Mouse (Mus musculus) liver, embryonic 13.5 days (tissue): Measurements from ENCODE around the gene A430078G23Rik. TPM values are rescaled to one million over a fixed set of nuclear protein-coding genes. Genes with fewer than 3 reads are reported as not detected.

Experiments
- ATAC-seq: fragments of 200-750 bp; cut with Nextera tagmentation; 2 replicates; pipeline ENCODE4 v1.8.0; 2017; ENCODE audit warnings: low read depth, mild to moderate bottlenecking, moderate number of reproducible peaks, moderate library complexity
- DNase-seq: peaks from one replicate; pipeline ENCODE4 v3.0.0; 2022
- H3K27ac ChIP-seq: fragments of 300-500 bp; sonication (generic); 2 replicates; pipeline ENCODE4 v1.5.1; 2015; ENCODE audit warnings: moderate library complexity, mild to moderate bottlenecking, inconsistent platforms
- H3K27me3 ChIP-seq: fragments of 300-500 bp; sonication (generic); 2 replicates; pipeline ENCODE4 v1.6.1; 2015; ENCODE audit warnings: mild to moderate bottlenecking, inconsistent platforms
- H3K36me3 ChIP-seq: fragments of 300-500 bp; sonication (generic); 2 replicates; pipeline ENCODE4 v1.6.1; 2015; ENCODE audit warnings: mild to moderate bottlenecking, inconsistent platforms
- H3K4me1 ChIP-seq: fragments of 300-500 bp; sonication (generic); replicated peaks from 2 replicates; pipeline ENCODE4 v1.6.1; 2015; ENCODE audit warnings: inconsistent platforms
- H3K4me2 ChIP-seq: fragments of 300-500 bp; sonication (generic); 2 replicates; pipeline ENCODE4 v1.6.1; 2015; ENCODE audit warnings: inconsistent platforms, mild to moderate bottlenecking, moderate library complexity
- H3K4me3 ChIP-seq: fragments of 300-500 bp; sonication (generic); replicated peaks from 2 replicates; pipeline ENCODE4 v1.5.1; 2015; ENCODE audit warnings: mild to moderate bottlenecking, inconsistent platforms
- H3K9ac ChIP-seq: fragments of 300-500 bp; sonication (generic); 2 replicates; pipeline ENCODE4 v1.6.1; 2015; ENCODE audit warnings: mild to moderate bottlenecking, inconsistent platforms
- H3K9me3 ChIP-seq: fragments of 300-500 bp; sonication (generic); replicated peaks from 2 replicates; pipeline ENCODE4 v1.6.1; 2016; ENCODE audit warnings: inconsistent platforms
- WGBS: fragments of 180-500 bp; shearing (Covaris S2); methylation state at CpG from one replicate; pipeline ENCODE4 v1.1.7; 2015; ENCODE audit not compliant: insufficient replicate concordance; 5-methylcytosine and 5-hydroxymethylcytosine counted together
- polyA plus RNA-seq: library from polyadenylated mRNA; unstranded; fragments of >200 nt; fragmentation: Nextera tagmentation; extraction: Ambion mirVana; gene quantifications from 2 replicates; pipeline ENCODE4 v1.2.1, GENCODE M21; 2015

The A430078G23Rik gene
- polyA plus RNA-seq, 1 experiment from 2014 or later = 0.62 TPM

DNA sequence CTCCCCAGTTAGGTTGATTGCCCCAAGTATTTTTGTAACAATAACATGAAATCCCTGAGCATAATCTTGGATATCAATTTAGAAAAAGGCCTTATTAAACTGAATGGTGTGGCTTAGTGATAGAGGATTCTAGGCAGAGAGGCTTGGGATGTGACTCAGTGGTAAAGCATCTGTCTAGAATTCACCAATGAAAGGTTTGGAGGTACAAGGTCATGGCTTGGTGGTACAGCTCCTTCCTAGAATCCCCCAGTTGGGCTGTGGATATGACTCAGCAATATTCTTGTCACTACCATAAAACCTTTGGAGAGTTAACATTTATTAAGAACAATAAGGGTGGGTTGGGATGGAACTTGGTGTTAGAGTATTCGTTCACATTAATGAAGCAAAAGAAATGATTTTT, 59.6 kb downstream of the A430078G23Rik start:
- no peaks in the 10 kb centered on the region for H3K9me3 ChIP-seq
- ATAC-seq (no peak), DNase-seq (no peak)
- H3K27ac ChIP-seq = peak overlapping the region; percentile 37; the same call in 1 of the 2 replicates
- H3K4me2 ChIP-seq = no peak overlapping the region
- no peaks in the 10 kb centered on the region for H3K27me3 ChIP-seq
- WGBS = 71% methylated on average over 1 of the region's 1 CpGs
- H3K4me1 ChIP-seq = peaks cover 94% of the 10 kb centered on the region
- no peak overlapping the region for H3K9ac ChIP-seq
- no peaks in the 10 kb centered on the region for H3K36me3 ChIP-seq
- H3K4me3 ChIP-seq = no peak overlapping the region

- Histone ChIP-seq H3K9me3 (no peaks in the 10 kb centered on the region), H3K4me3 (no peak overlapping the region), H3K9ac (no peak overlapping the region), H3K4me1 (peaks cover 90% of the 10 kb centered on the region), H3K27ac (no peak overlapping the region), H3K4me2 (no peak overlapping the region), H3K27me3 (no peaks in the 10 kb centered on the region), H3K36me3 (no peaks in the 10 kb centered on the region)
- ATAC-seq (no peak), DNase-seq (no peak)
- WGBS = 74% methylated on average over 6 of the region's 6 CpGs
Measured at GRCm38 (mm10) chr8:3414639-3415190, 61.5 kb downstream of the A430078G23Rik start.

GRCm38 (mm10) chr8:3415259-3415658, 62.0 kb downstream of the A430078G23Rik start:
- 0 out of 2 replicates have a peak, but pooled peaks cover under 1% of the 10 kb centered on the region for H3K36me3 ChIP-seq
- ATAC-seq (no peak), DNase-seq (no peak)
- H3K9me3 ChIP-seq = no peaks in the 10 kb centered on the region
- H3K9ac ChIP-seq = no peak overlapping the region
- no peak overlapping the region for H3K27ac ChIP-seq
- no peak overlapping the region for H3K4me3 ChIP-seq
- H3K27me3 ChIP-seq = no peaks in the 10 kb centered on the region
- WGBS = 40% methylated on average over 4 of the region's 4 CpGs
- no peak overlapping the region for H3K4me2 ChIP-seq
- H3K4me1 ChIP-seq = peaks cover 86% of the 10 kb centered on the region

DNA sequence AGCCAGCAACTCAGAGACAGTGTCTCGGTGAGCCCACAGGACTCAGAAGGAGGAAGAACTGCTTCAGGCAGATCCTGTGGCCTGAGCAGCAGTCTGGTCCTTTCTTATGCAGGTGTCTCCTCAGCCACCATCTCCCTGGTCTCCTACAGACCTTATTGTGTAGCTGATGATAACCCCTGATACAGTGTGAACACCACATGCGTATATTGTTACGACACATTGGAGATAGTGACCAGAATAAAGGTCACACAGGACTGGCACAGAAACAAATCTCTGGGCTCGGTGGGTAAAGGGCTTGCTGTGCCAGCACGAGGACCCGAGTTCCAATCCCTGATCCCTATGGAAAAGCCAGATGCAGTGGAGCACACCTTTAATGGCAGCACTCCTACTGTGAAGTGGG, 62.4 kb downstream of the A430078G23Rik start:
- H3K4me1 ChIP-seq = peaks cover 83% of the 10 kb centered on the region
- no peak overlapping the region for H3K9ac ChIP-seq
- H3K9me3 ChIP-seq = no peaks in the 10 kb centered on the region
- H3K4me2 ChIP-seq = no peak overlapping the region
- no peaks in the 10 kb centered on the region for H3K27me3 ChIP-seq
- H3K4me3 ChIP-seq = no peak overlapping the region
- no peak overlapping the region for H3K27ac ChIP-seq
- WGBS = 67% methylated on average over 6 of the region's 6 CpGs
- 0 out of 2 replicates have a peak, but pooled peaks cover 2% of the 10 kb centered on the region for H3K36me3 ChIP-seq
- DNase-seq (no peak), ATAC-seq (no peak)

DNA sequence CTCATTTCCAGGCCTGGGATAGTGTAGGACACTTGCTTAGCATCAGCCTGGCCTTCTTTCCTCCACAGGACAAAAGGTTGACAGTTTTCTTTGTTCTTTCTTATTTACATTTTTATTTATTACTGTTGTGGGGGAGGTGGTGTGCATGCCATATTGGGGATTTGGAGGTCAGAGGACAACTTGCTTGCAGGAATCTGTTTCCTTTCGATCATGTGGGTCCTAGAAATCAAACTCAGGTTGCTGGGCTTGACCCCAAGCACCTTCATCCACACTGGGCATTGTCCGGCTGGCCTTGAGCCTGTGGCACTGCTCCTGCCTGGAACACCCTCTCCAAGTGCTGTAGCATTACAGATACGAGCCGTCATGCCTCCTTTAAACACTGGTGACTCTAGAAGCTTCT, 63.6 kb downstream of the A430078G23Rik start:
- Histone ChIP-seq H3K27ac (peak overlapping the region; percentile 12; the same call in 1 of the 2 replicates), H3K36me3 (0 out of 2 replicates have a peak, but pooled peaks cover 2% of the 10 kb centered on the region), H3K27me3 (no peaks in the 10 kb centered on the region), H3K4me1 (peaks cover 75% of the 10 kb centered on the region), H3K9ac (no peak overlapping the region), H3K4me3 (no peak overlapping the region), H3K9me3 (no peaks in the 10 kb centered on the region), H3K4me2 (no peak overlapping the region)
- no peak for DNase-seq
- ATAC-seq = no peak
- WGBS = 54% methylated on average over 4 of the region's 4 CpGs

DNA sequence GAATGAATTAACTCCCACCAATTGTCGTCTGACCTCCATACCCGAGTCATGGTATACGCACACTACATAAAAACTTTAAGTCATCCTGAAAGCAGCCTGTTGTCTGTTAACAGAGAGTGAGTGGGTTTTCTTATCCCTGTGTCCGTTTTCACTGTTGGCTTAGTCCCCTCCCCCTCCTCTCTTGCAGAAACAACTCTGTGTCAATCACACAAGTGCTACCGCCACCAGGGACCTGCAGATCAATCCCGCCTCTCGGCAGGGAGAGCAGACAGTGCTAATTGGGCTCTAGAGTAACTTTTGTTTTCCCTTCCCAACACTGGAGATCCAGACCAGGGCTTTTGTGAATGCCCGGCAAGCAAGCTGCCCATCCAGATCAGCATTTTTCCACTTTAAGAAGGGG, 64.2 kb downstream of the A430078G23Rik start:
- no peak overlapping the region for H3K4me3 ChIP-seq
- WGBS = 25% methylated on average over 8 of the region's 8 CpGs
- H3K36me3 ChIP-seq = 0 out of 2 replicates have a peak, but pooled peaks cover 2% of the 10 kb centered on the region
- no peaks in the 10 kb centered on the region for H3K27me3 ChIP-seq
- 0 out of 2 replicates have a peak overlapping the region, but pooled peaks have one; percentile 6 for H3K4me2 ChIP-seq
- DNase-seq (no peak), ATAC-seq (peak; percentile 18; the same call in 1 of the 2 replicates)
- H3K9me3 ChIP-seq = no peaks in the 10 kb centered on the region
- H3K9ac ChIP-seq = no peak overlapping the region
- H3K27ac ChIP-seq = peak overlapping the region; percentile 12; the same call in 1 of the 2 replicates
- peaks cover 71% of the 10 kb centered on the region for H3K4me1 ChIP-seq

DNA sequence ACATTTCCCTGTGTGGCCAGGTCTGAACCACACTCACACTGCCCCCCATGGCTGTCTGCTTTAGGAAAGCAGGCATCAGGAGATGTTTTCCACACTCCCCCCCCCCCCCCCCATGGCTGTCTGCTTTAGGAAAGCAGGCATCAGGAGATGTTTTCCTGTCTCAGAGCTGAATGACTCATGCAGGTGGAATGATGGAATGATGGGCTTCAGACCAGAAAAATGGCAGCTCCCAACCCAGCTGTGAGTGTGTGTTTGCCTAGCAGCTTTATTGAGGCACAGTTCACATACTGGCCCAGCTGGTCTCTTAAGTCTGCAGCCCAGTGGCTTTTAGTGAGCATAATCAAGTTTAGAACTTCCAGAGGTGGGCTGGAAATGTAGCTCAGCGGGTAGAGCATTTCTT, 64.9 kb downstream of the A430078G23Rik start:
- Histone ChIP-seq H3K9me3 (no peaks in the 10 kb centered on the region), H3K27me3 (no peaks in the 10 kb centered on the region), H3K27ac (peak overlapping the region; percentile 12; the same call in 1 of the 2 replicates), H3K4me1 (peaks cover 65% of the 10 kb centered on the region), H3K9ac (no peak overlapping the region), H3K4me2 (no peak overlapping the region), H3K4me3 (no peak overlapping the region), H3K36me3 (0 out of 2 replicates have a peak, but pooled peaks cover 2% of the 10 kb centered on the region)
- 67% methylated on average over 1 of the region's 1 CpGs for WGBS
- ATAC-seq (no peak), DNase-seq (no peak)

GRCm38 (mm10) chr8:3420105-3420706, 67.0 kb downstream of the A430078G23Rik start:
- Histone ChIP-seq H3K4me1 (peaks cover 44% of the 10 kb centered on the region), H3K9ac (no peak overlapping the region), H3K36me3 (0 out of 2 replicates have a peak, but pooled peaks cover 2% of the 10 kb centered on the region), H3K27ac (no peak overlapping the region), H3K27me3 (no peaks in the 10 kb centered on the region), H3K9me3 (no peaks in the 10 kb centered on the region), H3K4me2 (no peak overlapping the region), H3K4me3 (no peak overlapping the region)
- WGBS = 77% methylated on average over 10 of the region's 10 CpGs
- no peak for ATAC-seq
- DNase-seq = no peak

DNA sequence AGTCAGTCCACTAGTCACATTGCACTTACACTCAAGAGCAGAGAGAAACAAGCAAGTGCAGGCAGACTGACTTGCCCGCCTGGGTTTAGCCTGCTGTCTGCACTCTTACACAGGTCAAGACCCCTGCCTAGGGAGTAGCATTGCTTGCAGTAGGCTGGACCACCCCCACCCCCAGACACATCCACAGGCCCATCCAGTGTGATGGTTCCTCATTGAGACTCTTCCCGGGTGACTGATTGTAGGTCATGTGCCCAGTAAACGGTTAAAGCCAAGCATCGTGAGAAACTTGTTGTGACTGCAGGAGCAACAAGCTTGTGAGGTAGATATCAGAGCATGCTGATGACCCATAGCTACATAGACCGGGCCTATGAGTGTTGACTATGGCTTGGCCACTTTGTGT, 68.3 kb downstream of the A430078G23Rik start:
- Histone ChIP-seq H3K27ac (no peak overlapping the region), H3K4me1 (peaks cover 35% of the 10 kb centered on the region), H3K4me3 (no peak overlapping the region), H3K36me3 (0 out of 2 replicates have a peak, but pooled peaks cover 2% of the 10 kb centered on the region), H3K9me3 (no peaks in the 10 kb centered on the region), H3K9ac (no peak overlapping the region), H3K4me2 (no peak overlapping the region), H3K27me3 (no peaks in the 10 kb centered on the region)
- DNase-seq = no peak
- WGBS = 76% methylated on average over 5 of the region's 5 CpGs
- ATAC-seq = no peak

GRCm38 (mm10) chr8:3425217-3425616, 72.0 kb downstream of the A430078G23Rik start:
- Histone ChIP-seq H3K4me3 (no peak overlapping the region), H3K4me1 (peaks cover 10% of the 10 kb centered on the region; the same call in 1 of the 2 replicates), H3K9me3 (no peaks in the 10 kb centered on the region), H3K27me3 (no peaks in the 10 kb centered on the region), H3K27ac (no peak overlapping the region), H3K9ac (no peak overlapping the region), H3K36me3 (peaks cover 22% of the 10 kb centered on the region), H3K4me2 (no peak overlapping the region)
- ATAC-seq = no peak
- 76% methylated on average over 5 of the region's 5 CpGs for WGBS
- DNase-seq = no peak

DNA sequence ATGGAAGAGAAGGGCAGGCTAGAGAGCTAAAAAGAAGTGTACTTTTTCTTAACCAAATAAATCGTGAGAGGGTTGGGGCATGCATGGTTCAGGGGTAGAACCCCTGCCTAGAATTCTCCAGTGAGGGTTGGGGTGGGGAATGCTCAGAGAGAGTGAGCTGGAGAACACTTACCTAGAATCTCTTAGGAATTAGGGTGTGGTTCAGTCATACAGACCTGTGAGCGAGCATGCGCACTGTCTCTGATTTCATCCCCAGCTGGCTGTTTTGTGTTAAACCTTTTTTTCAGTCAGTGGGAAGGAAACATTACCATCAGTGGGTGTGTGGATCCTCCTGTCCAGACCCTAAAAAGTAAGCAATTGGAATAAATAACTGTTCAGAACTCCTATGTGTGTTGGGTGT, 73.0 kb downstream of the A430078G23Rik start:
- no peak overlapping the region for H3K9ac ChIP-seq
- H3K36me3 ChIP-seq = peaks cover 30% of the 10 kb centered on the region
- no peak overlapping the region for H3K27ac ChIP-seq
- H3K4me1 ChIP-seq = peaks cover 10% of the 10 kb centered on the region; the same call in 1 of the 2 replicates
- DNase-seq = no peak
- ATAC-seq = no peak
- WGBS = 70% methylated on average over 3 of the region's 3 CpGs
- H3K4me2 ChIP-seq = no peak overlapping the region
- H3K4me3 ChIP-seq = no peak overlapping the region
- H3K9me3 ChIP-seq = no peaks in the 10 kb centered on the region
- no peaks in the 10 kb centered on the region for H3K27me3 ChIP-seq
